Mouse (Mus musculus): ENCODE measurements around the gene Map3k9. TPM values are rescaled to one million over a fixed set of nuclear protein-coding genes. Genes with fewer than 3 reads are reported as not detected.

Map3k9 gene
- total RNA-seq, 2 experiments from 2014 or later, result 61.1 to 63.1 TPM

- DNase-seq (ENCODE audit: low spot score in 2 of 2), result no peak
- intact Hi-C loops (cut with DNase I), result no loop called here
Observed at GRCm38 (mm10) chr12:81679807-81680529, 101.0 kb downstream of the Map3k9 start.

GRCm38 (mm10) chr12:81675557-81675956 lies 105.4 kb downstream of the Map3k9 start:
- no peak for DNase-seq (ENCODE audit: low spot score in 2 of 2)
- intact Hi-C loops (cut with DNase I), result no loop called here

Other genes with a start within 250 kb of the Map3k9 start
- 10 to 100 TPM; 39.6 to 40.5 TPM for gene Gm20498, start 248.3 kb downstream of the Map3k9 start, total RNA-seq (2021)
- 10 to 100 TPM; 31.2 to 35.2 TPM for gene Synj2bp, start 248.3 kb downstream of the Map3k9 start, total RNA-seq (2021)
- under 1 TPM; 0.27 to 0.70 TPM for gene Adam21, start 212.7 kb downstream of the Map3k9 start, total RNA-seq (2021)
- 10 to 100 TPM; 26.5 to 30.6 TPM for gene Med6, start 186.2 kb downstream of the Map3k9 start, total RNA-seq (2021)
- 10 to 100 TPM; 50.2 to 56.7 TPM for gene Ttc9, start 149.9 kb downstream of the Map3k9 start, total RNA-seq (2021)
- 10 to 100 TPM; 86.8 to 97.2 TPM for gene Pcnx, start 78.8 kb upstream of the Map3k9 start, total RNA-seq (2021)

Data from left cerebral cortex, postnatal 36 days (tissue).